Mouse (Mus musculus): ENCODE data around the gene Gm9887.

DNA sequence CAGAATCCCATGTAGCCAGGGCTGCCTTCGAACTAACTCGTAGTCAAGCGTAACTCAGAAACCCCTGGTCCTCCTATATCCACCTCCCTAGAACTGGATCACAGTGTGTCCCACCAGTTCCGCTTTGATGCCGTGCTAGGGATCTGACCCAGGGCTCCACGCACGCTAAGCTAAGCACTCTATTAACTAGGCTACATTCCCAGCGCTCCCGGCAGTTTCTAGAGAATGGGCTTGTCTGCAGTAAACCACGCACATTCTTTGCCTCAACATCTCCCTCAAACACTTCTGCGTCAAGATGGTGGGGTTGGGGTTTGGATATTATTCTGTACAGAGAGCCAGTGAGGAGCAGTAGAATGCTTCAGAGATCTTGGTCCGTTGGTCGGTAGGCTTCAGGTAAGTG, 46.3 kb upstream of the Gm9887 start:
- TF ChIP-seq CTCF (IDR thresholded peaks at IDR 0.05; ENCODE audit: extremely low read depth, insufficient read depth, low read length) (no peak), POLR2A (IDR thresholded peaks at IDR 0.05; ENCODE audit: extremely low read depth, insufficient read depth, low read length) (no peak)
